Mouse (Mus musculus) gastrocnemius, postnatal 36 days (tissue): ENCODE measurements around the gene Dner. TPM values are rescaled to one million over a fixed set of nuclear protein-coding genes. Genes with fewer than 3 reads are reported as not detected.
A peak's percentile ranks its signal among the peaks of the same experiment; 100 is the strongest.

Experiments used
- DNase-seq, 2 experiments: peaks; one replicate each; pipeline ENCODE4 v3.0.0; 2022
- intact Hi-C: fragments of 180-260 bp; cut with DNase I; formaldehyde crosslinking; loops from one replicate; pipeline ENCODE4 v1.15.1; 2025
- total RNA-seq, 2 experiments: library from RNA; stranded (reverse); gene quantifications; 2 replicates each; pipeline ENCODE4 v1.2.3; 2021

Dner gene
- total RNA-seq, 2 experiments from 2014 or later, result not detected

- no peak for DNase-seq
- intact Hi-C loops, result no loop called here
Observed at GRCm38 (mm10) chr1:84549367-84550064, 146.5 kb downstream of the Dner start.

- intact Hi-C loops, result no loop called here
- no peak for DNase-seq
Observed at GRCm38 (mm10) chr1:84536069-84536468, 160.0 kb downstream of the Dner start.

GRCm38 (mm10) chr1:84525514-84525913, 170.5 kb downstream of the Dner start:
- DNase-seq, result no peak
- intact Hi-C loops, result no loop called here

- intact Hi-C loops, result no loop called here
- DNase-seq, result no peak
Observed at GRCm38 (mm10) chr1:84524413-84524812, 171.6 kb downstream of the Dner start.

GRCm38 (mm10) chr1:84522963-84523280, 173.1 kb downstream of the Dner start:
- intact Hi-C loops, result no loop called here
- peak in 1 of 2 experiments; percentile 12 for DNase-seq

GRCm38 (mm10) chr1:84522256-84522962, 173.6 kb downstream of the Dner start:
- DNase-seq, result no peak
- intact Hi-C loops, result no loop called here

- peak; percentile 48 to 77 for DNase-seq
- intact Hi-C loops, result loop anchor here (5.0 kb wide), 1 partner anchor 64 kb away; no protein-coding TSS in a partner anchor
Observed at GRCm38 (mm10) chr1:84518347-84518746, 177.7 kb downstream of the Dner start.

- intact Hi-C loops, result no loop called here
- no peak for DNase-seq
Observed at GRCm38 (mm10) chr1:84513201-84513600, 182.8 kb downstream of the Dner start.

GRCm38 (mm10) chr1:84508510-84508909, 187.5 kb downstream of the Dner start:
- DNase-seq, result no peak
- intact Hi-C loops, result no loop called here

- intact Hi-C loops, result no loop called here
Observed at GRCm38 (mm10) chr1:84507568-84507967, 188.5 kb downstream of the Dner start.

GRCm38 (mm10) chr1:84506984-84507546, 189.0 kb downstream of the Dner start:
- intact Hi-C loops, result no loop called here
- DNase-seq, result peak in 1 of 2 experiments; percentile 17

More at GRCm38 (mm10) chr1:84507568-84507967, 188.5 kb downstream of the Dner start:
- DNase-seq, result no peak

GRCm38 (mm10) chr1:84500673-84501072, 195.3 kb downstream of the Dner start:
- intact Hi-C loops, result no loop called here

GRCm38 (mm10) chr1:84491732-84492131, 204.3 kb downstream of the Dner start:
- DNase-seq, result no peak
- intact Hi-C loops, result loop anchor here (1.0 kb wide), 1 partner anchor 24 kb away; no protein-coding TSS in a partner anchor

More at GRCm38 (mm10) chr1:84500673-84501072, 195.3 kb downstream of the Dner start:
- no peak for DNase-seq

GRCm38 (mm10) chr1:84488546-84488945, 207.5 kb downstream of the Dner start:
- intact Hi-C loops, result no loop called here
- DNase-seq, result no peak

- intact Hi-C loops, result no loop called here
Observed at GRCm38 (mm10) chr1:84485066-84485465, 211.0 kb downstream of the Dner start.

GRCm38 (mm10) chr1:84484577-84484976, 211.4 kb downstream of the Dner start:
- DNase-seq, result no peak
- intact Hi-C loops, result no loop called here

More at GRCm38 (mm10) chr1:84485066-84485465, 211.0 kb downstream of the Dner start:
- DNase-seq, result no peak

GRCm38 (mm10) chr1:84479976-84480375, 216.0 kb downstream of the Dner start:
- DNase-seq, result no peak
- intact Hi-C loops, result no loop called here

- DNase-seq, result no peak
- intact Hi-C loops, result no loop called here
Observed at GRCm38 (mm10) chr1:84474274-84474673, 221.7 kb downstream of the Dner start.

GRCm38 (mm10) chr1:84472260-84472659, 223.8 kb downstream of the Dner start:
- intact Hi-C loops, result no loop called here
- no peak for DNase-seq

GRCm38 (mm10) chr1:84470342-84470741, 225.7 kb downstream of the Dner start:
- intact Hi-C loops, result no loop called here
- no peak for DNase-seq

GRCm38 (mm10) chr1:84467664-84468063, 228.4 kb downstream of the Dner start:
- intact Hi-C loops, result no loop called here
- DNase-seq, result no peak

GRCm38 (mm10) chr1:84464761-84465160, 231.3 kb downstream of the Dner start:
- intact Hi-C loops, result no loop called here
- no peak for DNase-seq
